Mouse (Mus musculus) cerebellum, adult 2 months (tissue): ENCODE data around the gene Gm45062. TPM values are rescaled to one million over a fixed set of nuclear protein-coding genes. Genes with fewer than 3 reads are reported as not detected.

ENCODE experiments used
- DNase-seq, 2 experiments: peaks; one replicate each; pipeline ENCODE4 v3.0.0; 2021
- H3K27ac ChIP-seq: fragments of 200-500 bp; 2 replicates; pipeline ENCODE4 v1.5.1; 2012; ENCODE audit warnings: low read length, control low read depth, inconsistent platforms; ENCODE audit not compliant: insufficient read depth
- H3K27me3 ChIP-seq: fragments of 200-500 bp; 2 replicates; pipeline ENCODE4 v1.6.1; 2012; ENCODE audit warnings: inconsistent platforms, mild to moderate bottlenecking, low read length, moderate library complexity; ENCODE audit not compliant: control insufficient read depth, insufficient read depth
- H3K4me1 ChIP-seq: fragments of 200-500 bp; 2 replicates; pipeline ENCODE4 v1.6.1; 2011; ENCODE audit warnings: low read length; ENCODE audit not compliant: control insufficient read depth, insufficient read depth
- H3K4me3 ChIP-seq: fragments of 200-500 bp; replicated peaks from 2 replicates; pipeline ENCODE3; 2011; ENCODE audit warnings: mild to moderate bottlenecking, low read depth, low read length, control low read depth; ENCODE audit not compliant: insufficient read depth
- CTCF ChIP-seq: fragments of 200-500 bp; IDR thresholded peaks from 2 replicates; pipeline ENCODE4 v1.5.1; 2011; ENCODE audit warnings: low read depth, mild to moderate bottlenecking, control low read depth, low read length, moderate library complexity, borderline replicate concordance; ENCODE audit not compliant: insufficient read depth
- POLR2A ChIP-seq: fragments of 200-500 bp; IDR thresholded peaks from 2 replicates; pipeline ENCODE4 v1.6.1; 2011; ENCODE audit warnings: low read length, control low read depth, borderline replicate concordance; ENCODE audit not compliant: insufficient read depth
- WGBS: fragments of 180-500 bp; shearing (Covaris S2); methylation state at CpG from one replicate; pipeline ENCODE4 v1.1.7; 2018; 5-methylcytosine and 5-hydroxymethylcytosine counted together
- polyA plus RNA-seq: library from polyadenylated mRNA; depleted of rRNA; stranded (reverse); fragments of >200 nt; gene quantifications from 2 replicates; pipeline ENCODE4 v1.2.3, GENCODE M21; 2012

The Gm45062 gene
- polyA plus RNA-seq, 1 experiment: 20.5 TPM

DNA sequence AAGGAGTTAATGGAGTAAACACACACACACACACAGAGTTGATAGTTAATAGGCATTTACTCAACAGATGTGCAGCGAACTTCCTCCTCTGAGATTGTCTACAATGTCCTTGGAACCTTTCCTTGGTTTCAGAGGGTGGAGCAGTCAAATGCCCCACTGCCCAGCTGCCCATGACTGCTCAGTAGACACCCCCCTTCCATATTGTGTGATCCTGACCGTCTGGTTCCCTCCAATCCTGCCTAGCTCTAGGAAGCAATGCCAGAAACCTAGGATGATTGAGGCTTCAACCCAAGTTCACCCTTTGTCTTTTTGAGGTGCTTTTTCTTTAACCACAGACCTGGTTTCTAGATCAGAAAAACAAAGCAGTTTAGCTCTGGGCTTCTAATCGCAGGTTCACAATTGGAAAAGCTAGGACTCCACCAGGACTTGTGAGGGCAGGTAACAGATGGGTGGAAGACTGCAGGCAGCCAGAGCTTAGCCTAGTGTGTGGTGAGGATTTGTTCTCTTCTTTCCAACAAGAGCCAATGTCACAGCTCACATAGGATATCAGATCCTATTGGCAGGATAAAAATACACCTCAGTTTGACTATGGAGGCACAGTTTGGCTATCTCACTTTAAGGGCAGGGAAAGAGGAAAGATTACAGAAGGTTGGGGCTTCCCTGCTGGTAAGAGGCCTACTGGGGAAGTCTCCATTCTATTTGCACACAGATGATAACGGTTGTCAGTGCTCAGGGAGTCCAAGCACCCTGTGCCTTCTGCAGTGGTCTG, 360.5 kb downstream of the Gm45062 start:
- TF ChIP-seq CTCF (no peak), POLR2A (peak; percentile 20; the same call in 1 of the 2 replicates)
- peak; percentile 55 to 86 for DNase-seq
- H3K4me1 ChIP-seq: peaks cover 7% of the 10 kb centered on the region
- no peak overlapping the region for H3K4me3 ChIP-seq
- 27% methylated on average over 4 of the region's 4 CpGs for WGBS
- H3K27me3 ChIP-seq: no peaks in the 10 kb centered on the region
- H3K27ac ChIP-seq: peak overlapping the region; percentile 67

DNA sequence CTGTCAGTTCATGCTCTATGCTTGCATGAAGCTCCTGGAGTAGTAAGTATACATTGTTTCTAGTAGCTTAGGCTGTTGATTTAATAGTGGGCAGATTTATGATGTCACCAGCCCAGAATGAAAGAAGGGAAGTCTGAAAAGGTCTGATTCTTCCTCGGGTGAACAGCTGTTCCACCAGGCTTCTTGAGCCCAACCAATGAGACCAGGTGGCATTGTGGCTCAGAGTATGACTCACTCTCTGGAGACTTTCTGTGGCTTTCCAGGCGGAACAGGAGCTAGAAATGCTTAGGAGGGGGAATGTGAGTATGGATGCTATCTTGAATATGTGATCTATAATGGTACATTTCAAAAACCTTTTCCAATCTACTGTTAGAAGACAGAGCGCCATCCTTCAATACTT, 363.8 kb downstream of the Gm45062 start:
- Histone ChIP-seq H3K4me3 (no peak overlapping the region), H3K27me3 (no peaks in the 10 kb centered on the region), H3K27ac (no peak overlapping the region), H3K4me1 (peaks cover 7% of the 10 kb centered on the region)
- WGBS: 50% methylated on average over 3 of the region's 3 CpGs
- peak in 1 of 2 experiments; percentile 62 for DNase-seq
- TF ChIP-seq POLR2A (no peak), CTCF (no peak)

DNA sequence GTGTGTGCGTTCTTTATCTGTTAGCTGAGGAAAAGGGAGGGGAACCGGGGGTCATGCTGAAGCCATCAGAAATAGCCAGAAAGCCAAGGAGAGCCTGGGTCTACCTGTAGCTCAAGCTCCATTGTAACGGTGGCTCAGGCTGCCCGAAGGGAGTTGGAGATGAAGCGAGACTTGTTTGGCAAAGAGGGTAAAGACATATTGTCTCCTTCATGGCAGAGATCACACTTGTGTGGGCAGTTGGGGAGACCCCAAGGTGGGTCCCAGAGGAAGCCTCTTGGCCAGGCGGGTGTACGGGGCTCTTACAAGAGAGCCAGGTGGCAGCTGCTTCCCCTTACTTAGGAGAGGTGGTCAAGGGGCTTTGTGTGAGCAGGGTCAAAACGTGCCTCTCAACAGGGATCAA, 369.0 kb downstream of the Gm45062 start:
- 69% methylated on average over 8 of the region's 8 CpGs for WGBS
- Histone ChIP-seq H3K27me3 (no peaks in the 10 kb centered on the region), H3K4me1 (no peaks in the 10 kb centered on the region), H3K27ac (no peak overlapping the region), H3K4me3 (no peak overlapping the region)
- no peak for TF ChIP-seq CTCF
- no peak for DNase-seq

DNA sequence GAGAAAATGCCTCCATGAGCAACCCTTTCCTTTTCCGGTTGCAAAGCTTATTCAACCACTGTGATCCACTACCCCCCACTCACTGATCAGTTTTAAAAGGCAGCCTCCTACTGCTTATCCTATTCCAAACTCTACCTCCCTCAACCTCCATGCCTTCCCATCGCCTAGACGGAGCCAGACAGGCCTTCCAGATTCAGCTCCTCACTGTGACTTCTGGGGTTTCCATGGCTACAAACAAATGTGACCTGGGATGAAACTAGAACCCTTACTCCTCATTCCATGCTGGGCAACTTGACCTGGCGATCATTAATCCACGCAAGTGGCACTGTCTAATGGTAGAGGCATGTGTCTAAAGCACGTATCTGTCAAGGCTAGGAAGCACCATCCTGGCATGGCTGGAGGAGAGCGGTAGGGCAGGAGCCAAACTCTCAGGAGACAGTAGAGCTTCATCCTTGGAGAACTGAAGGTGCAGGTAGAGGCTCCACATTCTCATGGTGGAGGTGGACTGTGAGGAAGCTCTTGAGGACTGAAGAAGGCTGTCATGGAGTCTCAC, 369.5 kb downstream of the Gm45062 start:
- H3K27me3 ChIP-seq: no peaks in the 10 kb centered on the region
- WGBS: 75% methylated on average over 7 of the region's 7 CpGs
- H3K4me3 ChIP-seq: no peak overlapping the region
- no peak for TF ChIP-seq CTCF
- no peak for TF ChIP-seq POLR2A
- DNase-seq: no peak
- no peaks in the 10 kb centered on the region for H3K4me1 ChIP-seq
- H3K27ac ChIP-seq: no peak overlapping the region

DNA sequence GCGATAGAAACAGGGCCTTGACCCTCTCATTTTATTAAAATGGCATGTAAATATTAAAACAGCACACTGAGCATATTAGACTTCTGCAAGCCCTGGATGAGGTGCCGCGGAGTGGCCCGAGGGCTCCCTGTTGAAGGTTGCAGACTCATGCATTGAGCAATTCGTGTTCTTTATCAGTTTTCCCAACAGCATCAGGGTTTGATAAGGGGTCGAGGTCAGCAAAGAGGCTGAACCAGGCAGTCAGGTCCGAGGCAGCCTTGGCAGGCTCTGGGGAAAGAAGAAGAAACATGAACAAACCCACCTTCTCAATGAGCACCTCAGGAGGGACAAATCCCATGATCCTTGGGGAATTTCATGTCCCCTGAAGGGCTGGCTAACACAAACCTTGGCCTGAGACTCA, 371.3 kb downstream of the Gm45062 start:
- DNase-seq: no peak
- H3K4me1 ChIP-seq: no peaks in the 10 kb centered on the region
- no peaks in the 10 kb centered on the region for H3K27me3 ChIP-seq
- H3K27ac ChIP-seq: no peak overlapping the region
- H3K4me3 ChIP-seq: no peak overlapping the region
- TF ChIP-seq CTCF (no peak), POLR2A (no peak)
- 86% methylated on average over 7 of the region's 7 CpGs for WGBS

DNA sequence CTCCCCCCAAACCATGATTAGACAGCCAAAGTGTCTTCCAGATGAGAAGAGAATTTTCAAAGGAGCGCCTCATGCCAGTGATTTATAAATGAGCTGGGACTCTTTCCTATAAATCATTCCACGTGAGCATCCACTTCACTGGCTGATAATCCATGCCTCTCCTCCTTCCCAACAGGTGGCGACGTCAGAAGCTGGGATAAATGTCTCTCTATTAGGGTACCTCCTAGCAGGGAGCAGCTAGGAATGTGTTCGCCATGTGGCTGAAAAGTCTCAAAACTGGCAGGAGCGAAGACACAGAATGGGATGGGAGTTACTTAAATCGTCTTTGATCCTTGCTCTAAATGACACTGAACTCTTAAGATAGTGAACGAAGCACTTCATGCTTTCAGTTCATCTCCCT, 372.1 kb downstream of the Gm45062 start:
- Histone ChIP-seq H3K27ac (no peak overlapping the region), H3K4me3 (no peak overlapping the region), H3K4me1 (no peaks in the 10 kb centered on the region), H3K27me3 (no peaks in the 10 kb centered on the region)
- TF ChIP-seq CTCF: no peak
- no peak for TF ChIP-seq POLR2A
- DNase-seq: no peak
- 57% methylated on average over 8 of the region's 8 CpGs for WGBS

DNA sequence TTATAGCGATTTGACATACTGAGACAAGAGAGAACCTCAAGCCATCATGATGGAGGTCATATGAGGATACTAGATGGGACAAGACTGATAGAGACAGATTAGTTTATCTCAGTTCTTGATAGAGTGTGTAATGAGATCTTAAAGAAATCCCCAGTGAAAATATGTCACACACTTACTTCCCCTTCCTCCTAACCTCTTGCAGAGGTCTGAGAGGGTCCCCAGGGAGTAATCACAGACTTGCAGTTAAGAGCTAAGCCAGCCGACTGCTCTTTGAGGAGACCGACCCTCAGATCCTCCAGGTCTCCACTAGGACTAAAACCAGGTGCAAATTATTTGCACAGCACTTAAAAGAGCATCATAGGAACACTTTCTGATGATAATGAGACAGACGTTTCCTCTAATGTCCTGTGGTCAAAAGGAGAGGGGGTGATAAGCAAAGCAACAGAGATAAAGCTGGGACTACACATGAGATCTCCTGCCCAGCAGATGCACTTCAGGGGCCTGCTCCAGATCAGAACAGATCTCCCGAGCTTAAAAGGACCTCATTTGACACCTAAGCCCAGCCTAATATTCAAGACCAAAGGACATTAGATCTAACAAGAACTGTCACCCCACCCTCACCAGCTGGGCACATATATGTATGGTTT, 372.9 kb downstream of the Gm45062 start:
- TF ChIP-seq CTCF (no peak), POLR2A (no peak)
- WGBS: 90% methylated on average over 5 of the region's 5 CpGs

DNA sequence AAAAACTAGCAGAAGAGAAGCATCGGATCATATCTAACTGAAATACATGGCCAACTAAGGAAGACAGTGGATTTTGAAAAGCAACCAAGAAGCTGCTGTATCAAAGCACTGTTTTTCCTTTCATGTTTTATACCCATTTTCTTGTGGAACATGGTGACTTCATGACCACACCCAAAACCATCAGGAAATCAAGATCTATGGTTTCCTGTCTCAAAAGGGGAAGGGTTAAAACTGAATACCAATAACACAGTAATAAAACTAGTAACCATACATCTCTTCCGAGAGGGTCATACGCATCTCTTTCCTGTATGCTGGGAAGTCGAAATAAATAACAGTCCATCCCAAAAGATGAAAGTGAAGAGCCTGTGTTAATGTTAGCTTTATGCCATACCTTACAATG, 373.5 kb downstream of the Gm45062 start:
- no peak for TF ChIP-seq CTCF
- TF ChIP-seq POLR2A: no peak
- Histone ChIP-seq H3K4me1 (peaks cover 1% of the 10 kb centered on the region; the same call in 1 of the 2 replicates), H3K27me3 (no peaks in the 10 kb centered on the region), H3K4me3 (no peak overlapping the region), H3K27ac (no peak overlapping the region)
- no peak for DNase-seq
- WGBS: 97% methylated on average over 4 of the region's 4 CpGs

More for the DNA sequence above, 372.9 kb downstream of the Gm45062 start:
- no peak overlapping the region for H3K4me3 ChIP-seq
- H3K4me1 ChIP-seq: no peaks in the 10 kb centered on the region
- DNase-seq: no peak
- H3K27me3 ChIP-seq: no peaks in the 10 kb centered on the region
- no peak overlapping the region for H3K27ac ChIP-seq
